Mouse (Mus musculus) heart, postnatal 0 days (tissue): ENCODE measurements at regions not wholly inside any gene's neighbourhood (a gene's known extent, or its start where the extent isn't known, plus 50 kb on each side); places are given as distances from the start of the nearest gene placed in this dataset.

Source experiments
- CTCF ChIP-seq: IDR thresholded peaks from 2 replicates; pipeline ENCODE4 v1.5.1; 2016; ENCODE audit warnings: antibody characterized with exemption, control low read depth, low read depth
- EP300 ChIP-seq: IDR thresholded peaks from 2 replicates; pipeline ENCODE4 v1.6.1; 2016; ENCODE audit warnings: antibody characterized with exemption, low read depth

- no peak for TF ChIP-seq CTCF
- no peak for TF ChIP-seq EP300
These were observed 72.3 kb upstream of the Cacna1e start for GRCm38 (mm10) chr1:154956625-154957031.
